In the genomic region with DNA sequence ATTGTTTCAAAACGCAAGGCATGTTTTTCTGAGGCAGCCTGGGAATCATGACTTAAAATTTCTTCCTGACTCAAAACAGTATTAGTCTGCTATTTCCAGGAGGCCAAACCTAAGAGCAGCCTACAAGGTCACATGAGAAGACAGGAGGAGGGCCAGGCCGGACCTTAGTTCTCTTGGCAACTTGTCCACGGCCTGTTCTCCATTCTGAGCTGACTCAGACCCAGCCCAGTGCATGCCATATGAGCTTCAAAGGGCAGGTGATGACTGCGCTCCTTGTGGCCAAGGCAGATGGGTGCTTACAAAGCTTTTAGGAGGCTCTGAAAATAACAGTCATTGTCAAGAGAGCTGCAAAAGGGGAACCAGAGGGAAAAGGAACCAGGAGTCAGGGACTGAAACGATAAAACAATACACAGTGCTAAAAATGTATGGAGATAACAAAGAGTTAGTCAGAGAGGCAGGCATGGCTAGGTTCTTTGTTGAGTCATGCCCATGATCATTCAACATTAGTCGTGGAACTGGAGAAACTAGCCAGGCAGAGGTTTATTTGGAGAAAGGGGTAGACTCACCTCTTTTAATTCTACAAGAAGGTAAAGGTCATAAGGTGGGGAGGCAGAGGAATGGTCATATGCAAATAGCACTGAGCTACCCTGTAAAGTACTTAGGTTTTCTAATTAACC, we compare ENCODE assay signal across 11 mouse cellular contexts.
DNase-seq lines count a peak whose midpoint lies in the region; ATAC-seq and TF ChIP-seq lines count a peak whose summit lies in the region.
"Had no signal": no experiment of that assay in that cellular context is flagged by ENCODE, and none has a peak within 500 bp of the region (broad histone marks: within the 10 kb centered on the region; RNA-seq: fewer than 3 reads in every experiment).

No protein-coding gene starts in this region.

- H3K9ac ChIP-seq in liver, postnatal 0 days (replicated peaks): no peak overlapping the region
- H3K9ac ChIP-seq in liver, embryonic 11.5 days (ENCODE audit: low read depth, low read length): no peak overlapping the region
- no peak overlapping the region for H3K9ac ChIP-seq in hindbrain, embryonic 12.5 days
- H3K9ac ChIP-seq: limb, embryonic 13.5 days; lung, embryonic 14.5 days had no signal

- TF ChIP-seq EP300 in liver, postnatal 0 days (IDR thresholded peaks at IDR 0.05; ENCODE audit: low read depth): no peak

- H3K4me2 ChIP-seq in liver, postnatal 0 days (ENCODE audit: low read depth, low read length): no peak overlapping the region
- H3K4me2 ChIP-seq in liver, embryonic 11.5 days: no peak overlapping the region
- no peak overlapping the region for H3K4me2 ChIP-seq in hindbrain, embryonic 12.5 days (replicated peaks)
- H3K4me2 ChIP-seq: limb, embryonic 13.5 days; lung, embryonic 14.5 days had no signal

- WGBS in liver, postnatal 0 days (ENCODE audit: insufficient replicate concordance): 76% methylated on average over 6 of the region's 6 CpGs
- WGBS in liver, embryonic 11.5 days: 74% methylated on average over 6 of the region's 6 CpGs
- 88% methylated on average over 6 of the region's 6 CpGs for WGBS in hindbrain, embryonic 12.5 days

- H3K4me1 ChIP-seq in liver, postnatal 0 days (ENCODE audit: insufficient read depth): no peaks in the 10 kb centered on the region
- no peaks in the 10 kb centered on the region for H3K4me1 ChIP-seq in liver, embryonic 11.5 days (replicated peaks; ENCODE audit: control insufficient read depth, insufficient read depth, low read length)
- no peaks in the 10 kb centered on the region for H3K4me1 ChIP-seq in hindbrain, embryonic 12.5 days
- H3K4me1 ChIP-seq: forebrain, embryonic 10.5 days; limb, embryonic 13.5 days; megakaryocyte, embryonic 14.5 days had no signal

- no peak for TF ChIP-seq CTCF in liver, postnatal 0 days (IDR thresholded peaks at IDR 0.05; ENCODE audit: low read depth)

- no peaks in the 10 kb centered on the region for H3K36me3 ChIP-seq in liver, postnatal 0 days (replicated peaks; ENCODE audit: insufficient read depth, low read length)
- no peaks in the 10 kb centered on the region for H3K36me3 ChIP-seq in liver, embryonic 11.5 days (ENCODE audit: control insufficient read depth, insufficient read depth, low read length)
- no peaks in the 10 kb centered on the region for H3K36me3 ChIP-seq in hindbrain, embryonic 12.5 days
- H3K36me3 ChIP-seq: forebrain, embryonic 10.5 days; limb, embryonic 13.5 days had no signal

- H3K4me3 ChIP-seq in liver, postnatal 0 days (ENCODE audit: low read depth, low read length): no peak overlapping the region
- no peak overlapping the region for H3K4me3 ChIP-seq in liver, embryonic 11.5 days (ENCODE audit: low read depth, low read length)
- H3K4me3 ChIP-seq in hindbrain, embryonic 12.5 days: no peak overlapping the region
- H3K4me3 ChIP-seq: forebrain, embryonic 10.5 days; limb, embryonic 13.5 days; megakaryocyte, embryonic 14.5 days had no signal

- no peak overlapping the region for H3K27ac ChIP-seq in liver, postnatal 0 days (ENCODE audit: low read depth)
- no peak overlapping the region for H3K27ac ChIP-seq in liver, embryonic 11.5 days (ENCODE audit: low read depth, low read length)
- no peak overlapping the region for H3K27ac ChIP-seq in hindbrain, embryonic 12.5 days
- H3K27ac ChIP-seq: forebrain, embryonic 10.5 days; limb, embryonic 13.5 days had no signal

- intact Hi-C loops in heart, postnatal 36 days (cut with DNase I): loop anchor here (5.0 to 10.0 kb wide), 4 partner anchors 343 to 1203 kb away; no protein-coding TSS in a partner anchor
- intact Hi-C loops in heart, postnatal 10 days (cut with DNase I): loop anchor here (5.0 kb wide), 1 partner anchor 1026 kb away; no protein-coding TSS in a partner anchor

- peak; percentile 16 for DNase-seq in liver, postnatal 0 days
- no peak for DNase-seq in liver, embryonic 11.5 days (ENCODE audit: low spot score)
- peak; percentile 13 for DNase-seq in adrenal gland, postnatal 36 days
- peak; percentile 13 for DNase-seq in kidney, postnatal 10 days
- no peak for DNase-seq in heart, postnatal 36 days
- no peak for DNase-seq in heart, postnatal 10 days
- DNase-seq: lung, embryonic 14.5 days had no signal

- ATAC-seq in liver, postnatal 0 days: no peak
- ATAC-seq in liver, embryonic 11.5 days (replicated peaks; ENCODE audit: low FRiP score): no peak
- no peak for ATAC-seq in hindbrain, embryonic 12.5 days (ENCODE audit: low FRiP score)

- H3K9me3 ChIP-seq in liver, postnatal 0 days (ENCODE audit: low read length): no peaks in the 10 kb centered on the region
- H3K9me3 ChIP-seq in liver, embryonic 11.5 days (ENCODE audit: control insufficient read depth, low read length): no peaks in the 10 kb centered on the region; the same call in 1 of the 2 replicates
- H3K9me3 ChIP-seq in hindbrain, embryonic 12.5 days (replicated peaks): no peaks in the 10 kb centered on the region
- H3K9me3 ChIP-seq: forebrain, embryonic 10.5 days; limb, embryonic 13.5 days had no signal

- no peaks in the 10 kb centered on the region for H3K27me3 ChIP-seq in liver, postnatal 0 days (ENCODE audit: insufficient read depth, low read length)
- H3K27me3 ChIP-seq in liver, embryonic 11.5 days (replicated peaks; ENCODE audit: control insufficient read depth, insufficient read depth, low read length): no peaks in the 10 kb centered on the region
- no peaks in the 10 kb centered on the region for H3K27me3 ChIP-seq in hindbrain, embryonic 12.5 days
- H3K27me3 ChIP-seq: limb, embryonic 13.5 days; megakaryocyte, embryonic 14.5 days had no signal

Comparison
In these comparisons a context has a peak if more than half of its experiments do, and no peak if none do; other contexts are left out.
1. DNase-seq: peak in liver, postnatal 0 days (single experiment), adrenal gland, postnatal 36 days (2 of 2) and kidney, postnatal 10 days (single experiment); none in liver, embryonic 11.5 days (single experiment), heart, postnatal 36 days (0 of 2) and heart, postnatal 10 days (0 of 2).